Mouse (Mus musculus) kidney, postnatal 0 days (tissue): ENCODE measurements at regions not wholly inside any gene's neighbourhood (a gene's known extent, or its start where the extent isn't known, plus 50 kb on each side); places are given as distances from the start of the nearest gene placed in this dataset.
"Not testable (repeated sequence)": the region's sequence is repeated elsewhere in the genome, so short reads cannot be mapped to it uniquely, and the experiment has no call there.

Experiments
- ATAC-seq: fragments of 200-750 bp; cut with Nextera tagmentation; replicated peaks from 2 replicates; pipeline ENCODE4 v1.8.0; 2017; ENCODE audit warnings: low read depth, moderate number of reproducible peaks, moderate TSS enrichment, moderate library complexity; ENCODE audit not compliant: low FRiP score
- DNase-seq: peaks from one replicate; pipeline ENCODE4 v3.0.0-alpha.2; 2016; ENCODE audit warnings: low spot score
- H3K27ac ChIP-seq: fragments of 300-500 bp; sonication (generic); 2 replicates; pipeline ENCODE4 v1.5.1; 2014; ENCODE audit warnings: mild to moderate bottlenecking
- H3K27me3 ChIP-seq: fragments of 300-500 bp; sonication (generic); 2 replicates; pipeline ENCODE4 v1.6.1; 2014; ENCODE audit warnings: low read length, mixed read lengths; ENCODE audit not compliant: insufficient read depth
- H3K36me3 ChIP-seq: fragments of 300-500 bp; sonication (generic); 2 replicates; pipeline ENCODE4 v1.6.1; 2014; ENCODE audit warnings: low read length, mixed read lengths; ENCODE audit not compliant: insufficient read depth
- H3K4me1 ChIP-seq: fragments of 300-500 bp; sonication (generic); replicated peaks from 2 replicates; pipeline ENCODE4 v1.6.1; 2014; ENCODE audit warnings: antibody characterized with exemption, low read length, mixed read lengths; ENCODE audit not compliant: insufficient read depth
- H3K4me2 ChIP-seq: fragments of 300-500 bp; sonication (generic); 2 replicates; pipeline ENCODE4 v1.6.1; 2014; ENCODE audit warnings: mild to moderate bottlenecking, low read length, moderate library complexity, mixed read lengths
- H3K4me3 ChIP-seq: fragments of 300-500 bp; sonication (generic); replicated peaks from 2 replicates; pipeline ENCODE4 v1.5.1; 2014; ENCODE audit warnings: low read depth, low read length
- H3K9ac ChIP-seq: fragments of 300-500 bp; sonication (generic); 2 replicates; pipeline ENCODE4 v1.6.1; 2014; ENCODE audit warnings: low read depth, low read length
- H3K9me3 ChIP-seq: fragments of 300-500 bp; sonication (generic); replicated peaks from 2 replicates; pipeline ENCODE4 v1.6.1; 2016; ENCODE audit warnings: low read length, inconsistent platforms, mixed read lengths
- CTCF ChIP-seq: IDR thresholded peaks from 2 replicates; pipeline ENCODE4 v1.5.1; 2016; ENCODE audit warnings: antibody characterized with exemption, low read depth, mild to moderate bottlenecking, moderate library complexity
- WGBS: fragments of 180-500 bp; shearing (Covaris S2); extraction: QIAGEN DNeasy Blood & Tissue Kit; methylation state at CpG from one replicate; pipeline ENCODE4 v1.1.7; 2014; 5-methylcytosine and 5-hydroxymethylcytosine counted together

GRCm38 (mm10) chr10:118923473-118924185, 53.6 kb upstream of the Dyrk2 start:
- TF ChIP-seq CTCF, result no peak
- H3K27ac ChIP-seq, result no peak overlapping the region
- H3K4me3 ChIP-seq, result no peak overlapping the region
- H3K9ac ChIP-seq, result no peak overlapping the region
- 49% methylated on average over 15 of the region's 15 CpGs for whole genome bisulfite sequencing
- no peaks in the 10 kb centered on the region for H3K36me3 ChIP-seq
- no peaks in the 10 kb centered on the region for H3K9me3 ChIP-seq
- no peaks in the 10 kb centered on the region for H3K27me3 ChIP-seq
- no peak overlapping the region for H3K4me2 ChIP-seq
- 0 out of 2 replicates have a peak, but pooled peaks cover 3% of the 10 kb centered on the region for H3K4me1 ChIP-seq
- ATAC-seq (no peak), DNase-seq (peak; percentile 66)

- DNase-seq, H3K4me1 ChIP-seq, H3K9me3 ChIP-seq, H3K4me2 ChIP-seq, ATAC-seq, H3K36me3 ChIP-seq, H3K4me3 ChIP-seq, H3K9ac ChIP-seq, H3K27ac ChIP-seq, H3K27me3 ChIP-seq: not testable (repeated sequence)
Measured at GRCm38 (mm10) chr10:118922120-118922519, 52.1 kb upstream of the Dyrk2 start.
